Mouse (Mus musculus) neutrophil, adult 59 days (primary cell): ENCODE data around the gene Olfr1318. TPM values are rescaled to one million over a fixed set of nuclear protein-coding genes. Genes with fewer than 3 reads are reported as not detected.

Source experiments
- total RNA-seq, 2 experiments: library from RNA; stranded (reverse); gene quantifications; 1 replicate in 1 of 2; 2 replicates in 1 of 2; pipeline ENCODE4 v1.2.4; 2023

Gene Olfr1318
- total RNA-seq, result not detected

GRCm38 (mm10) chr2:112153898-112154297, at the start of gene Olfr1318:
TSS of gene Olfr1318 (plus strand) at chr2:112154198.

GRCm38 (mm10) chr2:112115340-112115739, 38.7 kb upstream of the Olfr1318 start, which contains the start of gene Olfr1315-ps1:
TSS of gene Olfr1315-ps1 (minus strand) at chr2:112115440.

DNA sequence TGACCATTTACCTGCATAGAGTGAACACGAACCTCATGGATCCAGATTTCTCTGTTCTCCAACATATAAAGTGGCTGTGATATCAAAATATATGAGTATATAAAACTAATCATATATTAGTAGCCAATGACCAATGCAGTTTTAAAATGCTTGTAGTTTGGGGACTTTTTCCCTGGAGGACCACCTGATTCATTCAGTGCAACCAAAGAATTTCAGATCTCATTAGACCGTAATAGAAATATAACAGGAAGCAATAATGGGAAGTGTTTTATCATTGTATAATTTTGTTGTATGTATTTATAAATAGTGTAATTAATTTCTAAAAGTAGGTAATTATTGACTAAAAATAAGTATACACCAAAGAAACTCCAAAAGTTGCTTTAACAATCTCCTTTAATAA, 19.1 kb upstream of the Olfr1318 start, which contains the start of gene Olfr1316:
Gene Olfr1316 (minus strand): TSS at position 101 of the 400 bp plus-strand sequence.

GRCm38 (mm10) chr2:112140029-112140428, 14.0 kb upstream of the Olfr1318 start, which contains the start of gene Olfr1317:
TSS of gene Olfr1317 (plus strand) at chr2:112140329.

Other genes starting within 250 kb of the Olfr1318 start
- not detected for gene Olfr1306, start 237.9 kb upstream of the Olfr1318 start, total RNA-seq
- under 1 TPM; 0.02 TPM for gene Olfr1307, start 204.8 kb upstream of the Olfr1318 start, total RNA-seq
- not detected for gene Olfr1308, start 189.3 kb upstream of the Olfr1318 start, total RNA-seq
- not detected for gene Olfr1309, start 163.9 kb upstream of the Olfr1318 start, total RNA-seq
- gene Olfr1310, start 141.5 kb upstream of the Olfr1318 start, total RNA-seq, result not detected
- gene Olfr1311, start 129.8 kb upstream of the Olfr1318 start, total RNA-seq, result not detected
- not detected for gene Olfr1312, start 104.0 kb upstream of the Olfr1318 start, total RNA-seq
- gene Olfr1313, start 76.4 kb upstream of the Olfr1318 start, total RNA-seq, result not detected
- not detected for gene Olfr1314, start 57.4 kb upstream of the Olfr1318 start, total RNA-seq
- gene Olfr1315-ps1, start 38.8 kb upstream of the Olfr1318 start, total RNA-seq, result not detected
- not detected for gene Olfr1316, start 19.2 kb upstream of the Olfr1318 start, total RNA-seq
- not detected for gene Olfr1317, start 13.9 kb upstream of the Olfr1318 start, total RNA-seq
- gene Lpcat4, start 85.3 kb downstream of the Olfr1318 start, total RNA-seq, result 10 to 100 TPM; 78.1 to 86.7 TPM
- gene Nutm1, start 105.1 kb downstream of the Olfr1318 start, total RNA-seq, result not detected
- 10 to 100 TPM; 19.7 to 24.4 TPM for gene Nop10, start 107.7 kb downstream of the Olfr1318 start, total RNA-seq
- gene Slc12a6, start 111.6 kb downstream of the Olfr1318 start, total RNA-seq, result 100 to 1,000 TPM; 221 to 223 TPM
- not detected for gene Gm21985, start 112.1 kb downstream of the Olfr1318 start, total RNA-seq
- gene Emc4, start 213.8 kb downstream of the Olfr1318 start, total RNA-seq, result 10 to 100 TPM; 16.5 to 20.0 TPM
- gene Katnbl1, start 225.0 kb downstream of the Olfr1318 start, total RNA-seq, result 1 to 10 TPM; 6.4 to 6.9 TPM